ENCODE assay signal across 10 mouse cellular contexts in genomic region chr13:57984163-57984562, GRCm38 (mm10).
DNase-seq lines count a peak whose midpoint lies in the region; ATAC-seq and TF ChIP-seq lines count a peak whose summit lies in the region.
"Had no signal": no experiment of that assay in that cellular context is flagged by ENCODE, and none has a peak within 500 bp of the region (broad histone marks: within the 10 kb centered on the region; RNA-seq: fewer than 3 reads in every experiment).

No protein-coding gene starts in this region.

- no peaks in the 10 kb centered on the region for H3K36me3 ChIP-seq in heart, embryonic 16.5 days (ENCODE audit: control insufficient read depth, insufficient read depth)
- H3K36me3 ChIP-seq in lung, postnatal 0 days (ENCODE audit: insufficient read depth, low read length), result no peaks in the 10 kb centered on the region
- H3K36me3 ChIP-seq in liver, postnatal 0 days (replicated peaks; ENCODE audit: insufficient read depth, low read length), result no peaks in the 10 kb centered on the region

- no peak for TF ChIP-seq EP300 in lung, postnatal 0 days (IDR thresholded peaks at IDR 0.05)
- TF ChIP-seq EP300 in liver, postnatal 0 days (IDR thresholded peaks at IDR 0.05; ENCODE audit: low read depth), result no peak

- H3K9ac ChIP-seq in heart, embryonic 16.5 days (ENCODE audit: low read length), result no peak overlapping the region
- no peak overlapping the region for H3K9ac ChIP-seq in lung, postnatal 0 days (replicated peaks; ENCODE audit: low read depth)
- H3K9ac ChIP-seq in liver, postnatal 0 days (replicated peaks), result no peak overlapping the region

- H3K27me3 ChIP-seq in cerebellum, adult 2 months (ENCODE audit: control insufficient read depth, insufficient read depth, low read length), result no peaks in the 10 kb centered on the region
- H3K27me3 ChIP-seq in heart, embryonic 16.5 days (ENCODE audit: control insufficient read depth, insufficient read depth, low read length), result no peaks in the 10 kb centered on the region
- no peaks in the 10 kb centered on the region for H3K27me3 ChIP-seq in lung, postnatal 0 days (replicated peaks; ENCODE audit: insufficient read depth, low read length)
- no peaks in the 10 kb centered on the region for H3K27me3 ChIP-seq in liver, postnatal 0 days (ENCODE audit: insufficient read depth, low read length)

- ATAC-seq in cerebellum, adult (ENCODE audit: insufficient number of reproducible peaks, low FRiP score, low TSS enrichment), result no peak
- ATAC-seq in heart, embryonic 16.5 days (replicated peaks; ENCODE audit: extremely low read depth, insufficient read depth, low FRiP score), result no peak
- ATAC-seq in lung, postnatal 0 days, result peak; percentile 28; the same call in 1 of the 2 replicates
- no peak for ATAC-seq in liver, postnatal 0 days

- no peak overlapping the region for H3K4me3 ChIP-seq in cerebellum, adult 2 months (replicated peaks; ENCODE audit: insufficient read depth, low read depth, low read length)
- no peak overlapping the region for H3K4me3 ChIP-seq in heart, embryonic 16.5 days (ENCODE audit: low read length)
- H3K4me3 ChIP-seq in lung, postnatal 0 days (ENCODE audit: low read depth, low read length), result no peak overlapping the region
- H3K4me3 ChIP-seq in liver, postnatal 0 days (ENCODE audit: low read depth, low read length), result no peak overlapping the region

- TF ChIP-seq CTCF in cerebellum, adult 2 months (IDR thresholded peaks at IDR 0.05; ENCODE audit: borderline replicate concordance, insufficient read depth, low read depth, low read length), result 0 out of 2 replicates have a peak, but pooled peaks have one; percentile 16
- peak; percentile 24; the same call in 1 of the 2 replicates for TF ChIP-seq CTCF in lung, postnatal 0 days (IDR thresholded peaks at IDR 0.05)
- TF ChIP-seq CTCF in liver, postnatal 0 days (IDR thresholded peaks at IDR 0.05; ENCODE audit: low read depth), result 0 out of 2 replicates have a peak, but pooled peaks have one; percentile 14

- H3K4me2 ChIP-seq in heart, embryonic 16.5 days (ENCODE audit: low read depth, low read length), result peak overlapping the region; percentile 59; the same call in 1 of the 2 replicates
- no peak overlapping the region for H3K4me2 ChIP-seq in lung, postnatal 0 days (replicated peaks; ENCODE audit: low read depth, low read length)
- no peak overlapping the region for H3K4me2 ChIP-seq in liver, postnatal 0 days (ENCODE audit: low read depth, low read length)

- H3K9me3 ChIP-seq in heart, embryonic 16.5 days (replicated peaks; ENCODE audit: control insufficient read depth, low read length), result no peaks in the 10 kb centered on the region
- no peaks in the 10 kb centered on the region for H3K9me3 ChIP-seq in lung, postnatal 0 days (ENCODE audit: low read length)
- H3K9me3 ChIP-seq in liver, postnatal 0 days (ENCODE audit: low read length), result no peaks in the 10 kb centered on the region

- H3K4me1 ChIP-seq in cerebellum, adult 2 months (ENCODE audit: control insufficient read depth, insufficient read depth, low read length), result peaks cover 10% of the 10 kb centered on the region; the same call in 1 of the 2 replicates
- H3K4me1 ChIP-seq in heart, embryonic 16.5 days (ENCODE audit: control insufficient read depth, insufficient read depth, low read length), result peaks cover 34% of the 10 kb centered on the region
- no peaks in the 10 kb centered on the region for H3K4me1 ChIP-seq in lung, postnatal 0 days (ENCODE audit: insufficient read depth, low read depth, low read length)
- no peaks in the 10 kb centered on the region for H3K4me1 ChIP-seq in liver, postnatal 0 days (ENCODE audit: insufficient read depth)

- DNase-seq in cerebellum, adult 2 months, result no peak
- DNase-seq in heart, postnatal 14 days, result no peak
- DNase-seq in lung, postnatal 0 days (ENCODE audit: low spot score), result no peak
- DNase-seq in lung, postnatal 36 days, result no peak
- DNase-seq in liver, postnatal 0 days, result no peak
- DNase-seq in left cerebral cortex, postnatal 10 days (ENCODE audit: extremely low spot score in 1 of 2, low spot score in 2 of 2), result no peak
- DNase-seq: adrenal gland, postnatal 14 days; kidney, adult 11 months had no signal

- WGBS in cerebellum, adult 2 months, result 87% methylated on average over 8 of the region's 8 CpGs
- WGBS in heart, embryonic 16.5 days, result 50% methylated on average over 8 of the region's 8 CpGs
- 48% methylated on average over 8 of the region's 8 CpGs for WGBS in lung, postnatal 0 days
- WGBS in liver, postnatal 0 days (ENCODE audit: insufficient replicate concordance), result 53% methylated on average over 8 of the region's 8 CpGs

- no peak overlapping the region for H3K27ac ChIP-seq in cerebellum, adult 2 months (ENCODE audit: insufficient read depth, low read length)
- H3K27ac ChIP-seq in heart, embryonic 16.5 days (ENCODE audit: low read length), result peak overlapping the region; percentile 86
- H3K27ac ChIP-seq in lung, postnatal 0 days (ENCODE audit: low read length), result no peak overlapping the region
- H3K27ac ChIP-seq in liver, postnatal 0 days (ENCODE audit: low read depth), result no peak overlapping the region

- intact Hi-C loops in heart, postnatal 14 days (cut with DNase I), result no loop called here
- intact Hi-C loops in left cerebral cortex, postnatal 10 days (cut with DNase I), result no loop called here

- no peak for TF ChIP-seq POLR2A in cerebellum, adult 2 months (IDR thresholded peaks at IDR 0.05; ENCODE audit: borderline replicate concordance, insufficient read depth, low read length)
